8 mouse cellular contexts compared by ENCODE assay signal in the genomic region with DNA sequence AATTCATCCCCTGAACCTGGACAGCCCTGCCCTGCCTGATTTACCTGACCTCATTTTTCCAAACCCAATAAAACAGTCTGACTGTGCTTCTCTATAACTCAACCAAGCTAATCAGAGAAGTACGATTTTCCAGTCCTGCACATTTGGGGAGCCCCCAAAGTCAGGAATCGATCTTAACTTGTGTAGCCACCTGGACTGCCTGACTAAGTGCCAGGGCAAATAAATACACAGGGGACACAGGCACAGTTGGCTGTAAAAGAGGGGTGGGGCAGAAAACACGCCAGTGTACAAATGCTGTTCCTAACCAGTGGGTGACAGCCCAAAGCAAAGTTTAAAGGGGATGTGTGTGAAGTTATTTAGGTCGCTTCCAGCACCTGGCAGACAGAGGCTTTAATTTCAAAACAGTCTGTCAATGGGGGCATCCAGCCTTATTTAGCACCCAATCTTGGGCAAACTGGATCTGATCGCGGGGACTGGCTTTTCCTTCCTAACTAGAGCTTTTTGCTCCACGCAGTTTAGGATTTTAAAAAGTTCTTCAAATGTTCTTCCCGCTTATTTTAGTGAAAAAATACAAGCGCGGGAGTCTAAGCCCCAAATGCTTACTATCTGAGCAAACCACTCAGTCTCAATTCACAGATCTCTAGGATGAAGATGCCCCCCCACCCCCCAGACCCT. TPM values are rescaled to one million over a fixed set of nuclear protein-coding genes. Genes with fewer than 3 reads are reported as not detected.
DNase-seq lines count a peak whose midpoint lies in the region; ATAC-seq and TF ChIP-seq lines count a peak whose summit lies in the region.

No protein-coding gene starts in this region.

- H3K4me2 ChIP-seq in neural tube, embryonic 15.5 days, result peak overlapping the region; percentile 68

- DNase-seq in cerebellum, adult 11-12 months, result peak; percentile 20
- DNase-seq in cerebellum, postnatal 4 days (ENCODE audit: low spot score in 2 of 2), result no peak
- DNase-seq in B cell, adult 2 months, result peak; percentile 15 to 16
- peak; percentile 25 for DNase-seq in large intestine, adult 2 months (ENCODE audit: low read depth, low spot score)
- no peak for DNase-seq in right cerebral cortex, postnatal 10 days (ENCODE audit: low spot score in 2 of 2)
- DNase-seq in adrenal gland, postnatal 14 days, result no peak

- WGBS in large intestine, adult 2 months, result 2% methylated on average over 10 of the region's 10 CpGs
- 7% methylated on average over 10 of the region's 10 CpGs for WGBS in neural tube, embryonic 15.5 days

- no peaks in the 10 kb centered on the region for H3K9me3 ChIP-seq in neural tube, embryonic 15.5 days (replicated peaks)

- H3K9ac ChIP-seq in neural tube, embryonic 15.5 days (replicated peaks), result peak overlapping the region; percentile 82

- H3K4me1 ChIP-seq in embryonic fibroblast, embryonic 13.5 days (ENCODE audit: control insufficient read depth, insufficient read depth, low read length), result peaks cover 2% of the 10 kb centered on the region; the same call in 1 of the 2 replicates
- peaks cover 26% of the 10 kb centered on the region for H3K4me1 ChIP-seq in neural tube, embryonic 15.5 days

- ATAC-seq in neural tube, embryonic 15.5 days (ENCODE audit: low FRiP score), result no peak

- H3K27me3 ChIP-seq in neural tube, embryonic 15.5 days (replicated peaks), result no peaks in the 10 kb centered on the region; the same call in 1 of the 2 replicates

- no peak for TF ChIP-seq POLR2A in embryonic fibroblast, embryonic 13.5 days (IDR thresholded peaks at IDR 0.05; ENCODE audit: low read depth, low read length)

- peak overlapping the region; percentile 91 for H3K4me3 ChIP-seq in embryonic fibroblast, embryonic 13.5 days (ENCODE audit: insufficient read depth, low read length)
- peak overlapping the region; percentile 83 for H3K4me3 ChIP-seq in neural tube, embryonic 15.5 days (replicated peaks)

- peaks cover 22% of the 10 kb centered on the region for H3K36me3 ChIP-seq in neural tube, embryonic 15.5 days

- no peak overlapping the region for H3K27ac ChIP-seq in embryonic fibroblast, embryonic 13.5 days (ENCODE audit: insufficient read depth, low read length)
- no peak overlapping the region for H3K27ac ChIP-seq in neural tube, embryonic 15.5 days (replicated peaks)

- no peak for TF ChIP-seq CTCF in embryonic fibroblast, embryonic 13.5 days (IDR thresholded peaks at IDR 0.05; ENCODE audit: borderline replicate concordance, insufficient read depth, low read length)

RNA-seq across cellular contexts. Expression of a gene that starts 0.7 kb away (rescaled TPM):
- 192 and 211 TPM in 2 replicates for polyA plus RNA-seq in embryonic fibroblast, embryonic 13.5 days (2011; ENCODE audit: insufficient read length, low read depth, missing spikeins)
- 21.5 and 23.4 TPM in 2 replicates for polyA plus RNA-seq in large intestine, adult 2 months (2012; rRNA removed)
- polyA plus RNA-seq in neural tube, embryonic 15.5 days (2015; fragmentation: Nextera tagmentation; extraction: Ambion mirVana), result 41.1 and 48.6 TPM in 2 replicates
- 41.3 and 57.8 TPM in 2 replicates for total RNA-seq in adrenal gland, postnatal 14 days (2021)

Comparison
In these comparisons a context has a peak if more than half of its experiments do, and no peak if none do; other contexts are left out.
1. DNase-seq: peak in cerebellum, adult 11-12 months (single experiment), B cell, adult 2 months (2 of 2) and large intestine, adult 2 months (single experiment); none in cerebellum, postnatal 4 days (0 of 2), right cerebral cortex, postnatal 10 days (0 of 2) and adrenal gland, postnatal 14 days (single experiment).